Mouse (Mus musculus) kidney, postnatal 0 days (tissue): ENCODE results near the gene Iqschfp. TPM values are rescaled to one million over a fixed set of nuclear protein-coding genes. Genes with fewer than 3 reads are reported as not detected.
A peak's percentile ranks its signal among the peaks of the same experiment; 100 is the strongest.

ENCODE experiments used
- ATAC-seq: fragments of 200-750 bp; cut with Nextera tagmentation; replicated peaks from 2 replicates; pipeline ENCODE4 v1.8.0; 2017; ENCODE audit warnings: low read depth, moderate number of reproducible peaks, moderate TSS enrichment, moderate library complexity; ENCODE audit not compliant: low FRiP score
- DNase-seq: peaks from one replicate; pipeline ENCODE4 v3.0.0-alpha.2; 2016; ENCODE audit warnings: low spot score
- H3K27ac ChIP-seq: fragments of 300-500 bp; sonication (generic); 2 replicates; pipeline ENCODE4 v1.5.1; 2014; ENCODE audit warnings: mild to moderate bottlenecking
- H3K27me3 ChIP-seq: fragments of 300-500 bp; sonication (generic); 2 replicates; pipeline ENCODE4 v1.6.1; 2014; ENCODE audit warnings: low read length, mixed read lengths; ENCODE audit not compliant: insufficient read depth
- H3K36me3 ChIP-seq: fragments of 300-500 bp; sonication (generic); 2 replicates; pipeline ENCODE4 v1.6.1; 2014; ENCODE audit warnings: low read length, mixed read lengths; ENCODE audit not compliant: insufficient read depth
- H3K4me1 ChIP-seq: fragments of 300-500 bp; sonication (generic); replicated peaks from 2 replicates; pipeline ENCODE4 v1.6.1; 2014; ENCODE audit warnings: antibody characterized with exemption, low read length, mixed read lengths; ENCODE audit not compliant: insufficient read depth
- H3K4me2 ChIP-seq: fragments of 300-500 bp; sonication (generic); 2 replicates; pipeline ENCODE4 v1.6.1; 2014; ENCODE audit warnings: mild to moderate bottlenecking, low read length, moderate library complexity, mixed read lengths
- H3K4me3 ChIP-seq: fragments of 300-500 bp; sonication (generic); replicated peaks from 2 replicates; pipeline ENCODE4 v1.5.1; 2014; ENCODE audit warnings: low read depth, low read length
- H3K9ac ChIP-seq: fragments of 300-500 bp; sonication (generic); 2 replicates; pipeline ENCODE4 v1.6.1; 2014; ENCODE audit warnings: low read depth, low read length
- H3K9me3 ChIP-seq: fragments of 300-500 bp; sonication (generic); replicated peaks from 2 replicates; pipeline ENCODE4 v1.6.1; 2016; ENCODE audit warnings: low read length, inconsistent platforms, mixed read lengths
- CTCF ChIP-seq: IDR thresholded peaks from 2 replicates; pipeline ENCODE4 v1.5.1; 2016; ENCODE audit warnings: antibody characterized with exemption, low read depth, mild to moderate bottlenecking, moderate library complexity
- WGBS: fragments of 180-500 bp; shearing (Covaris S2); extraction: QIAGEN DNeasy Blood & Tissue Kit; methylation state at CpG from one replicate; pipeline ENCODE4 v1.1.7; 2014; 5-methylcytosine and 5-hydroxymethylcytosine counted together
- polyA plus RNA-seq: library from polyadenylated mRNA; unstranded; fragments of >200 nt; fragmentation: Nextera tagmentation; extraction: Ambion mirVana; gene quantifications from 2 replicates; pipeline ENCODE4 v1.2.1, GENCODE M21; 2015

The Iqschfp gene
- polyA plus RNA-seq, 1 experiment from 2014 or later, result 0.05 TPM

DNA sequence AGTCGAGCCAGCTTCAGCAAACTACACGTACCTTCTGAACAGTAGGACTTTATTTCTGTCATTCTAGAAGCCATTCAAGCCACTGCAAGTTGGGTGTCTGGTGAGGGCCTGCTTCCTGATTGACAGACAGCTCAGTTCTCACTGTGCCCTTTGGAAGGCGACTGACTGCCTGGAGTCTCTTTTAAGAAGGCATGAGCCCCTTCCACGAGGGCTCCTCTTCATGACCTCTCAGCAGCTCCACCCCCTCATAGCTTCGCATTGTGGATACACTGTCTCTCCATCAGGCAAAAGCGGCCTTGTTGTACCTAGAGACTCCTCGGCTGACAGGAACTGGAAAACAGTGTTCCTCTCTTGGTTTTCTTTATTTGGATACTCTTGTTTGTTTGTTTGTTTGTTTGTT is 676.7 kb downstream of the Iqschfp start:
- no peaks in the 10 kb centered on the region for H3K9me3 ChIP-seq
- TF ChIP-seq CTCF, result no peak
- DNase-seq (no peak), ATAC-seq (no peak)
- WGBS, result 71% methylated on average over 7 of the region's 7 CpGs
- no peak overlapping the region for H3K27ac ChIP-seq
- H3K9ac ChIP-seq, result no peak overlapping the region
- 0 out of 2 replicates have a peak, but pooled peaks cover 16% of the 10 kb centered on the region for H3K4me1 ChIP-seq
- no peak overlapping the region for H3K4me2 ChIP-seq
- H3K4me3 ChIP-seq, result no peak overlapping the region
- no peaks in the 10 kb centered on the region for H3K27me3 ChIP-seq
- H3K36me3 ChIP-seq, result no peaks in the 10 kb centered on the region

DNA sequence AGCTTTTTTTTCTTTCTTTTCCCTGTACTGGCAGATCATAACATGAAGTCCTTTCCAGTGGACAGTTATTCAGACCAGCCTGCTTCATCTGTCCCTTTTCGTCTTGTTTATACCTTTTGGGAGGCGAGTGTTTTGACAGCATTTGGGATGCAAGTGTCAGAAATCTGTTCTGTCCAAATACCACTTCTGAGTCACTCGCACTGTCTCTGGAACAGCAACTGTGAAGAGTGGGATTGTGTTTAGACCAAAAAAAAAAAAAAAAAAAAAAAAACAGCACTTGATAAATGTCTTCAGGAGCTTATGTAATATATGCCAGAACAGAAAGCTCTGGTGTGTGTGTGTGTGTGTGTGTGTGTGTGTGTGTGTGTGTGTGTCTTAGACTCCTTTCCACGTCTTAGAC is 678.3 kb downstream of the Iqschfp start:
- DNase-seq (no peak), ATAC-seq (no peak)
- 0 out of 2 replicates have a peak, but pooled peaks cover 20% of the 10 kb centered on the region for H3K4me1 ChIP-seq
- no peak overlapping the region for H3K4me3 ChIP-seq
- H3K9ac ChIP-seq, result no peak overlapping the region
- 72% methylated on average over 4 of the region's 4 CpGs for WGBS
- no peak overlapping the region for H3K27ac ChIP-seq
- H3K9me3 ChIP-seq, result no peaks in the 10 kb centered on the region
- H3K27me3 ChIP-seq, result no peaks in the 10 kb centered on the region
- H3K4me2 ChIP-seq, result no peak overlapping the region
- no peak for TF ChIP-seq CTCF
- no peaks in the 10 kb centered on the region for H3K36me3 ChIP-seq

DNA sequence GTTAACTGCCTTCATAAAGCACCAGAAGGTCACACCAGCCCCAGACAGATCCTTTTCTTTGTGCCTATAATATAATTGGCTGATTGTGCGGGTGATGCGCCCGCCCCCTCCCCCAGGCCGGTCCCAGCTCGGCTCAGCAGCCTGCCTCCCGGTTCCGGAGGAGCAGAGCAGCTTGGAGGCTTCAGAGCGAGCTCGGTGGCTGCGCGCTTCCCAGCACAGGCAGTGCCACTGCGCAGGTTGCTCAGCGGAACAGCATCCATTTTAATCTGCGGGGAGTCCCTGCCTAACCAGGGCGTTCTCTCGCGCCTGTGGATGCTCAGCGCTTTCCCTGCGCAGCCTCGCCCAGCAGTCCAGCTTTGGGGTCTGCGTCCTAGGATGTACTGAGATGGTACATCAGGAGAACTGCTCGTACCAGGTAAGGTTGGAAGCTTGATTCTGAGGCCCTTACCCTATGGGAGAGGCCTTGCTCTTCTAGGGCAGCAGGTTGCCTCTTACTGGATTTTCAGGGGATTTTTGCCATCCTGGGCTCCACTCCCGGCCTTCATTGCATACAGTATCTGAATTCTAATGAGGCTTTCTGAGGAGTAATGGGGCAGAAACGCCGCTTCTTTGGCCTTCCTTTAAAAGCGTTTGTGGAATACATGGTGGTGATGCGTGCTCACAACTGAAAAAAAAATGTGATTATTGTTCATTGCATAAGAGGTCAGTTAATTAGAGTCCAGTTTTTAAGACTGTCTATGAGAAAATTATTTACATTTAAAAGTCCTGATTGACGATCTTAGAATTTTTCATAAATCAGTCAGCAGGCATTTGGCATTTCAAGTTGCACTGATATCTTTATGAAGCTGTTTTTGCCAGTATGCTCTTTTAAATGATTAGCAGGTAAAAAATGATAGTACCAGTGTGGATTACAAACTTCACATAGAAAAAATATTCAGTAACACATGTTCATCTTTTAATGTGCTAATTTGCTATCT is 680.5 kb downstream of the Iqschfp start:
- 14% methylated on average over 28 of the region's 28 CpGs for WGBS
- peaks cover 35% of the 10 kb centered on the region; the same call in 1 of the 2 replicates for H3K4me1 ChIP-seq
- H3K9ac ChIP-seq, result peak overlapping the region; percentile 33
- no peaks in the 10 kb centered on the region for H3K27me3 ChIP-seq
- no peaks in the 10 kb centered on the region for H3K36me3 ChIP-seq
- H3K4me3 ChIP-seq, result peak overlapping the region; percentile 25
- peak overlapping the region; percentile 52 for H3K4me2 ChIP-seq
- peak; percentile 77 for ATAC-seq
- peak overlapping the region; percentile 48 for H3K27ac ChIP-seq
- peak; percentile 74 for DNase-seq
- no peaks in the 10 kb centered on the region for H3K9me3 ChIP-seq
- no peak for TF ChIP-seq CTCF

DNA sequence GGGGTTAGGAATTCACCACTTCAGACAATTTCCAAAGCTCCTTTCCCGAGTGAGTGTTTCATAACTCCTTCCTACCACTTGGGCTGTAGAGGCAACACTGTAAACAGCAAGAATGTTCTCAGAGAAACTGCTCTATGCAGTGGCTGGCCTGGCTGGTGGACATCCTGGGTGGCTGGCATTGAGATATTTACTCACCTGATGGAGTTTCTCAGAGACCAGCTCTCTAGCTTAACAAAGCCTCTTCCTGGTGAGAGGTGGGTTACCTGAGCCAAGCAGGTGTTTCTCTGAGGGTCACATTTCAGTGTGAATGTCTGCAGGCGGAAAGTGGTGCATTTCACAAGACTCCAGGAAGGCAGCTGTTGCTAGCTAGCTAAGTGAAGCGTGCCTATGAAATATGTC is 681.2 kb downstream of the Iqschfp start:
- DNase-seq (no peak), ATAC-seq (no peak)
- Histone ChIP-seq H3K27ac (peak overlapping the region; percentile 19), H3K4me1 (peaks cover 35% of the 10 kb centered on the region; the same call in 1 of the 2 replicates), H3K36me3 (no peaks in the 10 kb centered on the region), H3K4me2 (peak overlapping the region; percentile 27; the same call in 1 of the 2 replicates), H3K27me3 (no peaks in the 10 kb centered on the region), H3K9me3 (no peaks in the 10 kb centered on the region), H3K4me3 (no peak overlapping the region), H3K9ac (no peak overlapping the region)
- TF ChIP-seq CTCF, result no peak
- 58% methylated on average over 3 of the region's 3 CpGs for WGBS

DNA sequence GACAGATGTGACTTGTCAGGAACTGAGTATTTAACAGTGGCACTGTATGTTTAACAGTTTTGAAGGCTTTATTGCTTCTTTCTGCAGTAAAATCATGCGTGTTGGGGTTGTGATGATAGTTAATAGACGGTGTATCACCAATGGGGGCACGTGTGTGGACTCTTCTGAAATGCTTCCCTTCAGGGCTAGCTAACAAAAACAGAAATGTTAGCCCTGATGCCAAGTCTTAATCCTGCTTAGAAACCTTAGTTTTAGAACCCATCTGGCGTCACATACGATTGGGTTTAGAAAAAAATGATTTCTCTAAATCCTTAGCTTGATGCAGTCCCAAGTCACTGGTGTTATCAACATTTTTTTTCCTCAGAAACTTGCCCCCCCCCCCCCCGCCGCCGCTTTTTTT is 682.1 kb downstream of the Iqschfp start:
- peaks cover 35% of the 10 kb centered on the region; the same call in 1 of the 2 replicates for H3K4me1 ChIP-seq
- no peak overlapping the region for H3K4me3 ChIP-seq
- no peaks in the 10 kb centered on the region for H3K9me3 ChIP-seq
- H3K27ac ChIP-seq, result no peak overlapping the region
- H3K36me3 ChIP-seq, result no peaks in the 10 kb centered on the region
- 37% methylated on average over 5 of the region's 8 CpGs for WGBS
- DNase-seq (peak; percentile 48), ATAC-seq (no peak)
- no peak for TF ChIP-seq CTCF
- H3K9ac ChIP-seq, result no peak overlapping the region
- H3K4me2 ChIP-seq, result peak overlapping the region; percentile 27; the same call in 1 of the 2 replicates
- no peaks in the 10 kb centered on the region for H3K27me3 ChIP-seq

DNA sequence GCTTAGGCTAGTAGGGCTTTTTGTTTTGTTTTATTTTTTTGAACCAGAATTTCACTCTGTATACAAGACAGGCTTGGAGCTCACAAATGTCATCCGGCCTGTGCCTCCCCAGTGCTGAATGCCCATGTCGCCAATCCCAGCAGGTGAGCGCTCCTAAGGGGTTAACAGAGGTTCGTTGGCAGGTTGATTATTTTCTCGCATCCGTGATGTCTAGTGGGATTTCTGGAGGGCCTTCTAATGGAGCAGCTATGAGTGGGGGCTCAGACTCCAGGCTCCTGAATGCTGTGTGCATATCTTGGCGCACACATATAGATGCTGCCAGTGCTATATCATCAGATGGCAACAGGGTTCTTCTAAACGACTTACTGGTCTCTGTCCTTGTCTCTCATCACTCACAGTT is 682.5 kb downstream of the Iqschfp start:
- no peak overlapping the region for H3K9ac ChIP-seq
- DNase-seq (no peak), ATAC-seq (no peak)
- no peak for TF ChIP-seq CTCF
- peak overlapping the region; percentile 8; the same call in 1 of the 2 replicates for H3K4me2 ChIP-seq
- no peak overlapping the region for H3K27ac ChIP-seq
- H3K9me3 ChIP-seq, result no peaks in the 10 kb centered on the region
- 70% methylated on average over 8 of the region's 8 CpGs for WGBS
- no peak overlapping the region for H3K4me3 ChIP-seq
- no peaks in the 10 kb centered on the region for H3K27me3 ChIP-seq
- no peaks in the 10 kb centered on the region for H3K36me3 ChIP-seq
- peaks cover 35% of the 10 kb centered on the region; the same call in 1 of the 2 replicates for H3K4me1 ChIP-seq
